Mouse (Mus musculus) liver, postnatal 0 days (tissue): ENCODE data around the gene Gm49450. TPM values are rescaled to one million over a fixed set of nuclear protein-coding genes. Genes with fewer than 3 reads are reported as not detected.
A peak's percentile ranks its signal among the peaks of the same experiment; 100 is the strongest.

Source experiments
- ATAC-seq: fragments of 200-750 bp; cut with Nextera tagmentation; 2 replicates; pipeline ENCODE4 v1.8.0; 2017; ENCODE audit warnings: mild to moderate bottlenecking, moderate library complexity
- DNase-seq: peaks from one replicate; pipeline ENCODE4 v3.0.0-alpha.2; 2016
- H3K27ac ChIP-seq: fragments of 300-500 bp; sonication (generic); 2 replicates; pipeline ENCODE4 v1.5.1; 2014; ENCODE audit warnings: antibody characterized with exemption, moderate library complexity, mild to moderate bottlenecking, low read depth
- H3K27me3 ChIP-seq: fragments of 300-500 bp; sonication (generic); 2 replicates; pipeline ENCODE4 v1.6.1; 2014; ENCODE audit warnings: low read length, control low read depth, mixed read lengths; ENCODE audit not compliant: insufficient read depth
- H3K36me3 ChIP-seq: fragments of 300-500 bp; sonication (generic); replicated peaks from 2 replicates; pipeline ENCODE4 v1.6.1; 2014; ENCODE audit warnings: mild to moderate bottlenecking, control low read depth, low read length, moderate library complexity, mixed read lengths; ENCODE audit not compliant: insufficient read depth
- H3K4me1 ChIP-seq: fragments of 300-500 bp; sonication (generic); 2 replicates; pipeline ENCODE4 v1.6.1; 2014; ENCODE audit warnings: antibody characterized with exemption, mild to moderate bottlenecking, control low read depth; ENCODE audit not compliant: insufficient read depth
- H3K4me2 ChIP-seq: fragments of 300-500 bp; sonication (generic); 2 replicates; pipeline ENCODE4 v1.6.1; 2014; ENCODE audit warnings: low read depth, mild to moderate bottlenecking, low read length, moderate library complexity, mixed read lengths
- H3K4me3 ChIP-seq: fragments of 300-500 bp; sonication (generic); 2 replicates; pipeline ENCODE4 v1.5.1; 2014; ENCODE audit warnings: low read depth, low read length
- H3K9ac ChIP-seq: fragments of 300-500 bp; sonication (generic); replicated peaks from 2 replicates; pipeline ENCODE4 v1.6.1; 2014; ENCODE audit warnings: mild to moderate bottlenecking, moderate library complexity
- H3K9me3 ChIP-seq: fragments of 300-500 bp; sonication (generic); 2 replicates; pipeline ENCODE4 v1.6.1; 2016; ENCODE audit warnings: mild to moderate bottlenecking, control low read depth, low read length, mixed read lengths
- CTCF ChIP-seq: sonication (generic); IDR thresholded peaks from 2 replicates; pipeline ENCODE4 v1.5.1; 2016; ENCODE audit warnings: antibody characterized with exemption, low read depth
- EP300 ChIP-seq: IDR thresholded peaks from 2 replicates; pipeline ENCODE4 v1.6.1; 2016; ENCODE audit warnings: antibody characterized with exemption, low read depth, mild to moderate bottlenecking
- WGBS: fragments of 180-500 bp; shearing (Covaris S2); extraction: QIAGEN DNeasy Blood & Tissue Kit; methylation state at CpG from one replicate; pipeline ENCODE4 v1.1.7; 2014; ENCODE audit not compliant: insufficient replicate concordance; 5-methylcytosine and 5-hydroxymethylcytosine counted together
- polyA plus RNA-seq: library from polyadenylated mRNA; unstranded; fragments of >200 nt; fragmentation: Nextera tagmentation; extraction: Ambion mirVana; gene quantifications from 2 replicates; pipeline ENCODE4 v1.2.1, GENCODE M21; 2015

Gene Gm49450
- polyA plus RNA-seq, 1 experiment from 2014 or later = not detected

- no peak for ATAC-seq
- Histone ChIP-seq H3K27ac (no peak overlapping the region), H3K9ac (no peak overlapping the region), H3K4me1 (peaks cover 9% of the 10 kb centered on the region; the same call in 1 of the 2 replicates), H3K9me3 (no peaks in the 10 kb centered on the region), H3K27me3 (no peaks in the 10 kb centered on the region), H3K36me3 (no peaks in the 10 kb centered on the region), H3K4me2 (no peak overlapping the region), H3K4me3 (no peak overlapping the region)
- no peak for TF ChIP-seq EP300
- no peak for DNase-seq
- 61% methylated on average over 4 of the region's 4 CpGs for WGBS
Measured at GRCm38 (mm10) chr15:98971111-98971510, 17.8 kb upstream of the Gm49450 start.

- DNase-seq (no peak), ATAC-seq (no peak)
- Histone ChIP-seq H3K4me2 (0 out of 2 replicates have a peak overlapping the region, but pooled peaks have one; percentile 28), H3K27me3 (no peaks in the 10 kb centered on the region), H3K27ac (no peak overlapping the region), H3K4me3 (no peak overlapping the region), H3K9me3 (no peaks in the 10 kb centered on the region), H3K4me1 (peaks cover 9% of the 10 kb centered on the region; the same call in 1 of the 2 replicates), H3K9ac (no peak overlapping the region), H3K36me3 (no peaks in the 10 kb centered on the region)
- WGBS = 31% methylated on average over 16 of the region's 16 CpGs
- TF ChIP-seq CTCF (no peak), EP300 (no peak)
Measured at GRCm38 (mm10) chr15:98969372-98970101, 16.2 kb upstream of the Gm49450 start.

- WGBS = 53% methylated on average over 12 of the region's 12 CpGs
- ATAC-seq (no peak), DNase-seq (no peak)
- no peaks in the 10 kb centered on the region for H3K27me3 ChIP-seq
- H3K27ac ChIP-seq = no peak overlapping the region
- no peak overlapping the region for H3K9ac ChIP-seq
- no peak overlapping the region for H3K4me3 ChIP-seq
- TF ChIP-seq EP300 (no peak), CTCF (no peak)
- H3K4me1 ChIP-seq = peaks cover 9% of the 10 kb centered on the region; the same call in 1 of the 2 replicates
- H3K4me2 ChIP-seq = no peak overlapping the region
- H3K36me3 ChIP-seq = no peaks in the 10 kb centered on the region
- H3K9me3 ChIP-seq = no peaks in the 10 kb centered on the region
Measured at GRCm38 (mm10) chr15:98968701-98969371, 15.5 kb upstream of the Gm49450 start.

GRCm38 (mm10) chr15:98959531-98959930, 6.2 kb upstream of the Gm49450 start:
- no peak for TF ChIP-seq EP300
- Histone ChIP-seq H3K27ac (no peak overlapping the region), H3K27me3 (no peaks in the 10 kb centered on the region), H3K9me3 (no peaks in the 10 kb centered on the region), H3K9ac (no peak overlapping the region), H3K4me3 (no peak overlapping the region), H3K4me1 (no peaks in the 10 kb centered on the region), H3K4me2 (no peak overlapping the region), H3K36me3 (no peaks in the 10 kb centered on the region)
- no peak for DNase-seq
- no peak for ATAC-seq
- WGBS = 63% methylated on average over 3 of the region's 3 CpGs

GRCm38 (mm10) chr15:98958901-98959420, 5.6 kb upstream of the Gm49450 start:
- WGBS = 75% methylated on average over 4 of the region's 4 CpGs
- no peak overlapping the region for H3K4me3 ChIP-seq
- H3K36me3 ChIP-seq = no peaks in the 10 kb centered on the region
- TF ChIP-seq CTCF = no peak
- no peak for TF ChIP-seq EP300
- H3K9me3 ChIP-seq = no peaks in the 10 kb centered on the region
- no peak overlapping the region for H3K4me2 ChIP-seq
- H3K4me1 ChIP-seq = no peaks in the 10 kb centered on the region
- H3K27ac ChIP-seq = no peak overlapping the region
- DNase-seq (no peak), ATAC-seq (no peak)
- H3K9ac ChIP-seq = no peak overlapping the region
- H3K27me3 ChIP-seq = peaks cover 4% of the 10 kb centered on the region; the same call in 1 of the 2 replicates

- ATAC-seq (no peak), DNase-seq (no peak)
- Histone ChIP-seq H3K9me3 (no peaks in the 10 kb centered on the region), H3K9ac (no peak overlapping the region), H3K36me3 (no peaks in the 10 kb centered on the region), H3K27me3 (peaks cover 10% of the 10 kb centered on the region; the same call in 1 of the 2 replicates), H3K4me1 (peaks cover 5% of the 10 kb centered on the region; the same call in 1 of the 2 replicates), H3K27ac (no peak overlapping the region), H3K4me2 (no peak overlapping the region), H3K4me3 (no peak overlapping the region)
- WGBS = 56% methylated on average over 5 of the region's 5 CpGs
- TF ChIP-seq CTCF (no peak), EP300 (no peak)
Measured at GRCm38 (mm10) chr15:98957475-98957874, 4.1 kb upstream of the Gm49450 start.
